Comparison of ENCODE assay signal across 9 mouse cellular contexts in the genomic region with DNA sequence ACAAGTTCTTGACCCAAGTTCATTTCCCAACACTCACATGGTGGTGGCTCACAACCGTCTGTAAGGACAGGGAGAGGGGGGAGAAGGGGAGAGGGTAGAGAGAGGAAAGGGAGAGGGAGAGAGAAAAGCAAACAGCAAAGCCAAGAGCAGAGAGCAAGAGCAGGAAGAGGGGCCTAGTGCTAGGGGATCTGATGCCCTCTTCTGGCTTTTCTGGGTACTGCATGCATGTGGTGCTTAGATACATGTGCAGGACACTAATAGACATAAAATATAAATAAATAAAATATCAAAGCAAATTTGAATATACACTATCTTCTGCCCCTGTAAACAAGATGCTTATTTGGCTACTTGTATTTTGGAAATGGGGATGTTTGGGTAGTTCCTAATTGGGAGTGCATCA.
DNase-seq lines count a peak whose midpoint lies in the region; ATAC-seq and TF ChIP-seq lines count a peak whose summit lies in the region.
"Had no signal": no experiment of that assay in that cellular context is flagged by ENCODE, and none has a peak within 500 bp of the region (broad histone marks: within the 10 kb centered on the region; RNA-seq: fewer than 3 reads in every experiment).

No protein-coding gene starts in this region.

- intact Hi-C loops in heart, postnatal 36 days (cut with DNase I) = no loop called here

- 46% methylated on average over 1 of the region's 1 CpGs for WGBS in liver, adult 2 months
- WGBS in liver, embryonic 12.5 days (ENCODE audit: insufficient replicate concordance) = 0% methylated on average over 1 of the region's 1 CpGs
- 14% methylated on average over 1 of the region's 1 CpGs for WGBS in liver, embryonic 13.5 days (ENCODE audit: insufficient replicate concordance)

- ATAC-seq in liver, embryonic 12.5 days = no peak
- no peak for ATAC-seq in Patski
- ATAC-seq in liver, embryonic 13.5 days (ENCODE audit: low read depth) = no peak
- ATAC-seq in erythroid progenitor cell, adult 5-6 weeks (replicated peaks; ENCODE audit: low FRiP score, poor library complexity, severe bottlenecking) = no peak

- H3K79me2 ChIP-seq in liver, adult 2 months (ENCODE audit: control insufficient read depth, insufficient read depth, low read length) = no peaks in the 10 kb centered on the region

- no peak for TF ChIP-seq POLR2A in liver, adult 2 months (IDR thresholded peaks at IDR 0.05; ENCODE audit: extremely low read depth, insufficient read depth, low read length)

- no peak overlapping the region for H3K4me2 ChIP-seq in liver, embryonic 12.5 days
- no peak overlapping the region for H3K4me2 ChIP-seq in liver, embryonic 13.5 days

- H3K4me1 ChIP-seq in liver, adult 2 months (ENCODE audit: control insufficient read depth, insufficient read depth, low read length) = no peaks in the 10 kb centered on the region
- no peaks in the 10 kb centered on the region for H3K4me1 ChIP-seq in liver, embryonic 12.5 days
- no peaks in the 10 kb centered on the region for H3K4me1 ChIP-seq in liver, embryonic 13.5 days (replicated peaks)
- H3K4me1 ChIP-seq: megakaryocyte, embryonic 14.5 days had no signal

- no peaks in the 10 kb centered on the region for H3K27me3 ChIP-seq in liver, adult 2 months (ENCODE audit: control insufficient read depth, insufficient read depth, low read length)
- H3K27me3 ChIP-seq in liver, embryonic 12.5 days (replicated peaks) = no peaks in the 10 kb centered on the region
- peaks cover 28% of the 10 kb centered on the region for H3K27me3 ChIP-seq in Patski
- H3K27me3 ChIP-seq in liver, embryonic 13.5 days = no peaks in the 10 kb centered on the region

- CTCF ChIA-PET in Patski (lab: Charles Lee) = no interaction called here

- in situ Hi-C loops in Patski (cut with MboI; ENCODE audit: low pct_unique_long_range_greater_than_20kb) = loop anchor here (10.0 kb wide), 1 partner anchor 745 kb away; no protein-coding TSS in a partner anchor

- H3K4me3 ChIP-seq in liver, adult 2 months (ENCODE audit: insufficient read depth, low read depth, low read length) = no peak overlapping the region
- H3K4me3 ChIP-seq in liver, embryonic 12.5 days = no peak overlapping the region
- no peak overlapping the region for H3K4me3 ChIP-seq in liver, embryonic 13.5 days (replicated peaks)
- H3K4me3 ChIP-seq: megakaryocyte, embryonic 14.5 days had no signal

- no peaks in the 10 kb centered on the region for H3K9me3 ChIP-seq in liver, embryonic 12.5 days (replicated peaks)
- no peaks in the 10 kb centered on the region for H3K9me3 ChIP-seq in liver, embryonic 13.5 days (replicated peaks)
- H3K9me3 ChIP-seq: megakaryocyte, embryonic 14.5 days had no signal

- no peak overlapping the region for H3K27ac ChIP-seq in liver, adult 2 months (replicated peaks; ENCODE audit: insufficient read depth, low read depth, low read length)
- no peak overlapping the region for H3K27ac ChIP-seq in liver, embryonic 12.5 days
- no peak overlapping the region for H3K27ac ChIP-seq in liver, embryonic 13.5 days

- peak; percentile 55 for TF ChIP-seq CTCF in liver, adult 2 months (IDR thresholded peaks at IDR 0.05; ENCODE audit: low read depth, low read length)
- peak; percentile 71 for TF ChIP-seq CTCF in Patski (IDR thresholded peaks at IDR 0.05)

- peak; percentile 17 for DNase-seq in liver, adult 2 months (ENCODE audit: extremely low read depth, low read depth, low spot score)
- no peak for DNase-seq in Patski (ENCODE audit: low read depth, low spot score)
- DNase-seq in c-Kit-positive CD71-positive TER-119-positive erythroid progenitor cells, embryonic 14.5 days (ENCODE audit: low spot score) = peak; percentile 22
- peak; percentile 14 to 27 for DNase-seq in heart, postnatal 36 days
- DNase-seq in liver, embryonic 13.5 days = peak; percentile 3
- DNase-seq in right cerebral cortex, postnatal 4 days = peak; percentile 32

- POLR2A ChIA-PET in Patski (lab: Charles Lee) = no interaction called here

- no peak overlapping the region for H3K9ac ChIP-seq in liver, adult 2 months (ENCODE audit: low read depth, low read length)
- no peak overlapping the region for H3K9ac ChIP-seq in liver, embryonic 12.5 days
- H3K9ac ChIP-seq in liver, embryonic 13.5 days = no peak overlapping the region

- no peaks in the 10 kb centered on the region for H3K36me3 ChIP-seq in liver, adult 2 months (ENCODE audit: control insufficient read depth, insufficient read depth, low read length)
- H3K36me3 ChIP-seq in liver, embryonic 12.5 days = no peaks in the 10 kb centered on the region
- no peaks in the 10 kb centered on the region for H3K36me3 ChIP-seq in liver, embryonic 13.5 days
